Mouse (Mus musculus) spleen, adult 2 months (tissue): ENCODE measurements around the gene Chrna9.

Experiments used
- CTCF ChIP-seq: fragments of 200-500 bp; IDR thresholded peaks from 2 replicates; pipeline ENCODE4 v1.5.1; 2011; ENCODE audit warnings: mild to moderate bottlenecking, inconsistent platforms; ENCODE audit not compliant: insufficient read depth, insufficient read length, insufficient replicate concordance; ENCODE audit errors: extremely low read depth
- POLR2A ChIP-seq: fragments of 200-500 bp; IDR thresholded peaks from 2 replicates; pipeline ENCODE4 v1.6.1; 2011; ENCODE audit warnings: low read depth, low read length, inconsistent platforms

DNA sequence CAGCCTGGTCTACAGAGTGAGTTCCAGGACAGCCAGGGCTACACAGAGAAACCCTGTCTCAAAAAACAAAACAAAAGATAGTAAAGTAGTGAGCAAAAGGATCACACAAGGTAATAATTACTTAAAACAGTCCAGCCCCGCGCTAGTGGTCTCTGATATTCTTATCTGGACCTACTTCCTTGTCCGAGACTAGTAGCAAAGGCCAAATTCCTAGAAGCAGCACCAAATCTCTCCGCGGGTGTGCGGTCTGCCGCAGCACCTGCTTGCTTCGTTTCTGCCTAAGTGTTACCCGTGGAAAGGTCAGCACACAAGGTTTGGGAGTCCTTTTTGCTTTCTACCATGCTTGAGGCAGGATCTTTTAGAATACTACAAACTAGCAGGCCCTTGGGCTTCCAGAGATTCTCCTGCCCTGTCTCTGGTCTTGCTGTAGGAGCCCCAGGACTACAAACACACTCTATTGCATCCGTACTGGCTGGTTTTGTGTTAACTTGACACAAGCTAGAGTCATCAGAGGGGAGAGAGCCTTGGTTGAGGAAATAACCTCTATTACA, 32.8 kb upstream of the Chrna9 start:
- no peak for TF ChIP-seq CTCF
- no peak for TF ChIP-seq POLR2A
